Mouse (Mus musculus): ENCODE results near the gene Copg1. TPM values are rescaled to one million over a fixed set of nuclear protein-coding genes. Genes with fewer than 3 reads are reported as not detected.

The Copg1 gene
- polyA plus RNA-seq (2015; fragmentation: Nextera tagmentation; extraction: Ambion mirVana) = 101 and 114 TPM in 2 replicates

DNA sequence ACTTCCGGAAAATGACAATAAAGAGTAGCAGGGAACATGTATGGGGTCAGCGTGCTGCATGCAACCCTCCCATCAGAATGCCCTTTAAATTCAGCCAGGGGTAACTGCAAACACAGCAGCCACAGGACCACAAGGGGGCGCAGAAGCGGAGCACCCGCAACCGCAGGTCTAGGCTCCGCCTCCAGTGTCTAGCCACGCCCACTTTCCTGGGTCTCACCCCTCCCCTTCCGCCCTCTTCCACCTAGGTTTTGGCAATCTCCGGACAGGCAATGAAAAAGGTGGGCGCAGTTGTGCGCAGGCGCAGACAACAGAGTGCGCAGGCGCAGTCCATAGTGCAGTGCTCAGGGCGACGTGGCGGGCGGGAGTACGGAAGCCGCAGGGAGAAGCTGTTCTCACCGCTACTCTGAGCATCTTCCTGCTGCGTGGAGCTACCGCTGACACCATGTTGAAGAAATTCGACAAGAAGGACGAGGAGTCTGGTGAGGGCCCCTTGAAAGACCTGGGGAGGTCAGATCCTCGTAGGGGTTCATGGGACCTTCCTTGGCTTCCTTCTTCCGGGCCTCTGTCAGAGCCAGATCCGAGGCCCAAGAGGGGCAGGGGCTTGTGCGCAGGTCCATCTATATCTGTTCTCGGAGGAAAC lies at the start of gene Copg1:
TSS of gene Copg1 (plus strand) at position 221 of the 640 bp plus-strand sequence.
- WGBS = under 1% methylated on average over 31 of the region's 31 CpGs
- Histone ChIP-seq H3K9ac (ENCODE audit: low read depth, low read length) (peak within 1 kb of the TSS; percentile 61), H3K4me2 (ENCODE audit: low read length) (peak within 1 kb of the TSS; percentile 67), H3K4me3 (replicated peaks; ENCODE audit: low read depth, low read length) (peak within 1 kb of the TSS; percentile 53), H3K4me1 (replicated peaks; ENCODE audit: insufficient read depth, low read length) (peaks cover 7% of the 10 kb centered on the region), H3K36me3 (ENCODE audit: insufficient read depth, low read length) (peaks cover 30% of the 10 kb centered on the region), H3K27me3 (ENCODE audit: insufficient read depth, low read length) (no peaks in the 10 kb centered on the region), H3K27ac (peak within 1 kb of the TSS; percentile 20), H3K9me3 (replicated peaks; ENCODE audit: low read length) (no peaks in the 10 kb centered on the region)
- peak; percentile 99 for DNase-seq (ENCODE audit: low spot score)
- peak; percentile 99 for TF ChIP-seq CTCF (IDR thresholded peaks at IDR 0.05; ENCODE audit: low read depth)
- ATAC-seq (replicated peaks; ENCODE audit: low FRiP score, low read depth) = peak; percentile 95

DNA sequence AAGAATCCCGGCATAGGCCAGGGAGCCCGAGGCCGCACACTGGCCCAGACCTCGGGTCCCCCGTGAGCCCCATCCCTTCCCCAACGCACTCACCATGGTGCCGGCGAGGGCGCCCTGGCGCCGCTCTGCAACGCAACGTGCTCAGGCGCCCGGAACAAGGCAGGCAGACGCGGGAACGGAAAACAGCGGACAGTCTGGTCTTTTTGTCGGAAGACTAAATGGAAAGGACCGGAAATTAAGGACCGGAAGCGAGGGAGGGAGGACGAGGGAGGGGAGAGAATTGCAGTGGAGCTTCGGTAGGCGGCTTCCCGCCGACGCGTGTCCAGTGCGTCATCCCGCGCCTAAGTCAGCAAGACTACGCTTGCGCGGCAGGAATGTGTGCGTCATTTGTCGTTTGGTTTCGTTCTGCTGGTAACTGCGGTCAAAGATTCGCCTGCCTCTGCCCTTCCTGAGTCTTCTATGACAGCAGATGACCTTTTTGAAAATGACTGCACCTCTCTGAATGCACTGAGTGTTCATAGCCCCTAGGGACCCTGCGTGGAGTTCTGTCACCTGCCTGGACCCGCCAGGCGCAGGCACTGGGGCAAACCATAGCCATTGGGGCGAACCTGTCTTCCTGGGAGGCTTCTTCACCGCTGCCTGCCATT lies 48.9 kb upstream of the Copg1 start, which contains the start of gene Isy1:
TSS of gene Isy1 (minus strand) at position 248 of the 647 bp plus-strand sequence.
- Histone ChIP-seq H3K36me3 (ENCODE audit: insufficient read depth, low read length) (peaks cover 16% of the 10 kb centered on the region), H3K4me2 (ENCODE audit: low read length) (peak within 1 kb of the TSS; percentile 77), H3K4me1 (replicated peaks; ENCODE audit: insufficient read depth, low read length) (no peaks in the 10 kb centered on the region), H3K27me3 (ENCODE audit: insufficient read depth, low read length) (no peaks in the 10 kb centered on the region), H3K9me3 (replicated peaks; ENCODE audit: low read length) (no peaks in the 10 kb centered on the region), H3K27ac (peak within 1 kb of the TSS; percentile 95), H3K4me3 (replicated peaks; ENCODE audit: low read depth, low read length) (peak within 1 kb of the TSS; percentile 64), H3K9ac (ENCODE audit: low read depth, low read length) (peak within 1 kb of the TSS; percentile 83)
- DNase-seq (ENCODE audit: low spot score) = peak; percentile 98
- WGBS = under 1% methylated on average over 46 of the region's 46 CpGs
- peak; percentile 95 for ATAC-seq (replicated peaks; ENCODE audit: low FRiP score, low read depth)
- TF ChIP-seq CTCF (IDR thresholded peaks at IDR 0.05; ENCODE audit: low read depth) = no peak; the same call in 1 of the 2 replicates

- H3K4me3 ChIP-seq (replicated peaks; ENCODE audit: low read depth, low read length) = no peak overlapping the region
- H3K9me3 ChIP-seq (replicated peaks; ENCODE audit: low read length) = no peaks in the 10 kb centered on the region
- 0 out of 2 replicates have a peak overlapping the region, but pooled peaks have one; percentile 95 for H3K27ac ChIP-seq
- no peak overlapping the region for H3K9ac ChIP-seq (ENCODE audit: low read depth, low read length)
- H3K27me3 ChIP-seq (ENCODE audit: insufficient read depth, low read length) = no peaks in the 10 kb centered on the region
- DNase-seq (ENCODE audit: low spot score) (no peak), ATAC-seq (replicated peaks; ENCODE audit: low FRiP score, low read depth) (no peak)
- H3K36me3 ChIP-seq (ENCODE audit: insufficient read depth, low read length) = peaks cover 26% of the 10 kb centered on the region
- no peaks in the 10 kb centered on the region for H3K4me1 ChIP-seq (replicated peaks; ENCODE audit: insufficient read depth, low read length)
- 58% methylated on average over 11 of the region's 11 CpGs for WGBS
- H3K4me2 ChIP-seq (ENCODE audit: low read length) = no peak overlapping the region
- no peak for TF ChIP-seq CTCF (IDR thresholded peaks at IDR 0.05; ENCODE audit: low read depth)
These were observed 47.7 kb upstream of the Copg1 start for GRCm38 (mm10) chr6:87839797-87840341.

DNA sequence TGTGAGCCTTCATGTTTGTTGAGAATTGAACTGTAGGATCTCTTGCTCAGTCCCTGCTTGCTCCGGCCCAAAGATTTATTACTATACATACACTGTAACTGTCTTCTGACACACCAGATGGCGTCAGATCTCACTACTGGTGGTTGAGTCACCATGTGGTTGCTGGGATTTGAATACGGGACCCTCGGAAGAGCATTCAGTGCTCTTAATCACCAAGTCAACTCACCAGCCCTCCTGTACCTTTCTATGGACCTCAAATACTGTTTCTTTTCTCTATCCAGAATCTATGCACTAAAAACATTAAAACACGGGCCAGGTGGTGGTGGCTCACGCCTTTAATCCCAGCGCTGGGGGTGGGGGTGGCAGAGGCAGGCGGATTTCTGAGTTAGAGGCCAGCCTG lies 46.0 kb upstream of the Copg1 start:
- Histone ChIP-seq H3K36me3 (ENCODE audit: insufficient read depth, low read length) (peaks cover 33% of the 10 kb centered on the region), H3K9ac (ENCODE audit: low read depth, low read length) (no peak overlapping the region), H3K9me3 (replicated peaks; ENCODE audit: low read length) (no peaks in the 10 kb centered on the region), H3K4me1 (replicated peaks; ENCODE audit: insufficient read depth, low read length) (no peaks in the 10 kb centered on the region), H3K4me2 (ENCODE audit: low read length) (no peak overlapping the region), H3K4me3 (replicated peaks; ENCODE audit: low read depth, low read length) (no peak overlapping the region), H3K27me3 (ENCODE audit: insufficient read depth, low read length) (no peaks in the 10 kb centered on the region), H3K27ac (no peak overlapping the region)
- no peak for DNase-seq (ENCODE audit: low spot score)
- no peak for TF ChIP-seq CTCF (IDR thresholded peaks at IDR 0.05; ENCODE audit: low read depth)
- WGBS = 75% methylated on average over 8 of the region's 8 CpGs
- ATAC-seq (replicated peaks; ENCODE audit: low FRiP score, low read depth) = no peak

GRCm38 (mm10) chr6:87842254-87842653 lies 45.4 kb upstream of the Copg1 start:
- no peak overlapping the region for H3K4me3 ChIP-seq (replicated peaks; ENCODE audit: low read depth, low read length)
- no peaks in the 10 kb centered on the region for H3K27me3 ChIP-seq (ENCODE audit: insufficient read depth, low read length)
- no peak overlapping the region for H3K9ac ChIP-seq (ENCODE audit: low read depth, low read length)
- no peaks in the 10 kb centered on the region for H3K9me3 ChIP-seq (replicated peaks; ENCODE audit: low read length)
- TF ChIP-seq CTCF (IDR thresholded peaks at IDR 0.05; ENCODE audit: low read depth) = peak; percentile 56
- 7% methylated on average over 1 of the region's 1 CpGs for WGBS
- H3K27ac ChIP-seq = no peak overlapping the region
- no peak overlapping the region for H3K4me2 ChIP-seq (ENCODE audit: low read length)
- no peak for ATAC-seq (replicated peaks; ENCODE audit: low FRiP score, low read depth)
- H3K36me3 ChIP-seq (ENCODE audit: insufficient read depth, low read length) = peaks cover 33% of the 10 kb centered on the region
- H3K4me1 ChIP-seq (replicated peaks; ENCODE audit: insufficient read depth, low read length) = no peaks in the 10 kb centered on the region
- peak; percentile 57 for DNase-seq (ENCODE audit: low spot score)

- no peak overlapping the region for H3K4me3 ChIP-seq (replicated peaks; ENCODE audit: low read depth, low read length)
- no peak for TF ChIP-seq CTCF (IDR thresholded peaks at IDR 0.05; ENCODE audit: low read depth)
- H3K9ac ChIP-seq (ENCODE audit: low read depth, low read length) = no peak overlapping the region
- H3K27ac ChIP-seq = no peak overlapping the region
- no peak for ATAC-seq (replicated peaks; ENCODE audit: low FRiP score, low read depth)
- peaks cover 33% of the 10 kb centered on the region for H3K36me3 ChIP-seq (ENCODE audit: insufficient read depth, low read length)
- no peaks in the 10 kb centered on the region for H3K27me3 ChIP-seq (ENCODE audit: insufficient read depth, low read length)
- DNase-seq (ENCODE audit: low spot score) = no peak
- WGBS = 89% methylated on average over 13 of the region's 13 CpGs
- no peaks in the 10 kb centered on the region for H3K9me3 ChIP-seq (replicated peaks; ENCODE audit: low read length)
- no peak overlapping the region for H3K4me2 ChIP-seq (ENCODE audit: low read length)
- peaks cover 6% of the 10 kb centered on the region; the same call in 1 of the 2 replicates for H3K4me1 ChIP-seq (replicated peaks; ENCODE audit: insufficient read depth, low read length)
These were observed 42.5 kb upstream of the Copg1 start for GRCm38 (mm10) chr6:87845031-87845695.
